Mouse (Mus musculus) adrenal gland, postnatal 10 days (tissue): ENCODE measurements around the gene Pprc1. TPM values are rescaled to one million over a fixed set of nuclear protein-coding genes. Genes with fewer than 3 reads are reported as not detected.

Experiments
- DNase-seq: peaks from one replicate; pipeline ENCODE4 v3.0.0; 2021; ENCODE audit warnings: mixed read lengths
- total RNA-seq, 2 experiments: library from RNA; stranded (reverse); gene quantifications; 2 replicates each; pipeline ENCODE4 v1.2.3; 2021

The Pprc1 gene
- total RNA-seq, 2 experiments from 2014 or later: 23.5 to 36.5 TPM

- DNase-seq: no peak
Observed at GRCm38 (mm10) chr19:46119458-46119857, 74.8 kb downstream of the Pprc1 start.

GRCm38 (mm10) chr19:46120872-46121271 lies 76.2 kb downstream of the Pprc1 start:
- DNase-seq: no peak

Other genes with a start within 250 kb of the Pprc1 start
- gene Kcnip2, start 228.8 kb upstream of the Pprc1 start, total RNA-seq: under 1 TPM; 0.24 to 0.30 TPM
- gene Armh3, start 46.4 kb upstream of the Pprc1 start, total RNA-seq: 10 to 100 TPM; 14.6 to 19.2 TPM
- 10 to 100 TPM in 1 of 2 experiments, 1 to 10 TPM in 1; 9.9 to 12.0 TPM for gene Hps6, start 41.4 kb upstream of the Pprc1 start, total RNA-seq
- gene Ldb1, start 328 bp downstream of the Pprc1 start, total RNA-seq: 10 to 100 TPM; 75.3 to 92.1 TPM
- gene Nolc1, start 31.0 kb downstream of the Pprc1 start, total RNA-seq: 10 to 100 TPM; 38.8 to 45.0 TPM
- 10 to 100 TPM in 1 of 2 experiments, 1 to 10 TPM in 1; 6.1 to 10.3 TPM for gene Elovl3, start 87.0 kb downstream of the Pprc1 start, total RNA-seq
- gene Pitx3, start 103.4 kb downstream of the Pprc1 start, total RNA-seq: 1 to 10 TPM in 1 of 2 experiments, under 1 TPM in 1; 0.81 to 2.5 TPM
- gene Gbf1, start 107.6 kb downstream of the Pprc1 start, total RNA-seq: 10 to 100 TPM; 50.5 to 60.0 TPM